Mouse (Mus musculus) spleen, embryonic (tissue): Measurements from ENCODE around the gene Syne3.

Experiments
- CTCF ChIA-PET: fragments of 350-600 bp; sonication (Branson Sonifier 250); formaldehyde crosslinking; loops from one replicate; lab custom pipeline; 2022; lab: Charles Lee

Syne3 gene

GRCm38 (mm10) chr12:105009370-105010212, at the start of gene Syne3:
Syne3 (minus strand) TSS chr12:105009809.
- CTCF ChIA-PET = interaction anchor here (1.1 to 1.3 kb wide), 5 partner anchors 9 to 24 kb away, joined by 3 read pairs; no protein-coding TSS in a partner anchor

DNA sequence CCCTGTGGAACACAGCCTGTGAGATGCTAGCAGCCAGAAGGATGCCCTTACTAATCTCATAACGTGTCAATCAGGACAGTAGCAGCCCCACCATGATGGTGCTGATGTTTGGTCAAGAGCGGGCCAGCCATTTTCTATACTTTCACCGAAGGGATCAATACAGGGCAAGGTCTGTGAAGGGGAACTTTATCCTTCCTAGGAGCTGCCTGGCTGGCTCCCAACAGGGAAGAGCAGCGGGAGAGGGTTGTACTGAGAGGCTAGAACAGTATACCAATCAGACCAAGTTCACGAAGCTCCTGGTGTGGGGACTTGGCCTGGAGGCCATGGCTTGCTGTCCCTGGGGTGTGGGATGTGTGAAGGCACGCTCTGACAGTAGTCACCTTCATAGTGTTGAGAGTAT, 45.7 kb upstream of the Syne3 start:
- CTCF ChIA-PET = interaction anchor here (0.5 kb wide), 1 partner anchor 357 kb away, joined by 4 read pairs; no protein-coding TSS in a partner anchor

DNA sequence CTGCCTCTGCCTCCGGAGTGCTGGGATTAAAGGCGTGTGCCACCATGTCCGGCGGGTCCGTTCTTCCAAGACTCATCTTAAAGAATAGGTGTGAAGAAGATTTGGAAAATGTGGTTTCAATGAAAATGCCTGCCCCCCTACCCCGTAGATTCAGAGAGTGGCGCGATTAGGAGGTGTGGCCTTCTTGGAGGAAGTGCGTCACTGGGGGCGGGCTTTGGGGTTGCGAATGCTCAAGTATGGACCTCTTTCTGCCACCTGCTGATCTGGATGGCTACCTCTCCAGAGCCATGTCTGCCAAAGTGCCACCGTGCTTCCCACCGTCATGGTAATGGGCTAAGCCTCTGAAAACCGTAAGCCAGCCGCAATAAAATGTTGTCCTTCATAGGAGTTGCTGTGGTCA, 44.4 kb upstream of the Syne3 start:
- CTCF ChIA-PET = no interaction called here

- CTCF ChIA-PET = no interaction called here
Observed at GRCm38 (mm10) chr12:105050898-105051297, 41.3 kb upstream of the Syne3 start.

GRCm38 (mm10) chr12:105049813-105050212, 40.2 kb upstream of the Syne3 start:
- CTCF ChIA-PET = interaction anchor here (0.8 to 1.2 kb wide), 2 partner anchors 12 to 24 kb away, joined by 3 read pairs; no protein-coding TSS in a partner anchor

- CTCF ChIA-PET = interaction anchor here (0.6 kb wide), 1 partner anchor 16 kb away, joined by 4 read pairs; the partner anchor contains the start of gene Glrx5
Observed at GRCm38 (mm10) chr12:105048301-105048863, 38.8 kb upstream of the Syne3 start.

DNA sequence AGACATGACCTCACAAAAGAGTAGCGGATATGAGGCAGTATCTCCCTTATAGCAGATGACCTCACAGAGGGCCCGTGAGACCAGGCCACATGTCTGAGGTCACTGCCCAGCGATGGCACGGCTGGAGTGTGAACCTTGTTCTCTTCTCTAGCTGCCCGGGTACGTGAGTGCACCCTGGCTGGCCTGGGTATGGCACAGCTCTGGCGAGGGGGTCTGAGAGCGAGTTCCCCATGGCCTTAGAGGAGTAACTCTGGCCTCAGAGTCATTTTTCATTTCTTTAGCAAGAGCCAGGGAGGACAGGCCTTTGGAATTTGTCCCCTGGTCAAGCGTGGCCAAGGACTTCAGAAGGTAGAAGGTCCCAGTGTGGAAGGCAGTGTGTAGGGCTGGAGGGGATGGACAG, 35.2 kb upstream of the Syne3 start:
- CTCF ChIA-PET = no interaction called here

DNA sequence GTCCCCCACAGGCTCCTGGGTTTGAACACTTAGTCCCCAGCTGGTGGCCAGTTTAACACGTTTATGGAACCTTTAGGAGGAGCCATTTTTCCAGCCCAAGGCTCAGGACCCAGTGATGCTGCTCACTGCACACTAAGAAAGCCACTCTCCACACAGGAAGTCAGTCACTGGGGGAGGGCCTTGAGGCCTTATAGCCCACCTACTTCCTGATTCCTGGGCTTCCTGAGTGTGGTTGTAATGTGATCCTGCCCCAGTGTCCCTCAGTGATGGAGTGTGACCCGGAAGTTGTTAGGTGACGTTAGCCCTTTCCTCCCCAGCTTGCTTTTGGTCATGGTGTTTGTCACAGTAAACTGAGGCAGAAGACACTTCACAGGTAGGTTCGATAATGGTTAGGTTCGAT, 33.5 kb upstream of the Syne3 start:
- CTCF ChIA-PET = no interaction called here

DNA sequence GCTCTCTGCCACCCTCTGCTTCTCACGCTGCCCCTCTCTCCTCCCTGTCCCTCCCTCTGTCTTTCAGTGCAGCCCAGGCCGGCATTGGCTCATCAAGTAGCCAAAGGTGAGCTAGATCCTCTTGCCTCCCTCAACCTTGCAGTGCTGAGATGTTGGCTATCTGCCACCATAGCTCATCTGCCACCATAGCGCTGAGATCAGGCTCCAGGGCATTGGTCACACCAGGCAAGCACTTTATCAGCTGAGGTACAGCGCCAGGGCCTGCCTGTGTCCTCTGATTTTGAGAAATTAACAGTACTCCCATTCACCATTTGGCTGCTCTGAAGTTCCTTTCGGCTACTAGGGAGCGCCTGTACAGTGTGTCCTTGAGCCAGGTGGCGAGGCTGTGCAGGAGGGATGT, 31.3 kb upstream of the Syne3 start:
- CTCF ChIA-PET = no interaction called here

- CTCF ChIA-PET = no interaction called here
Observed at GRCm38 (mm10) chr12:105039578-105040289, 30.1 kb upstream of the Syne3 start.

DNA sequence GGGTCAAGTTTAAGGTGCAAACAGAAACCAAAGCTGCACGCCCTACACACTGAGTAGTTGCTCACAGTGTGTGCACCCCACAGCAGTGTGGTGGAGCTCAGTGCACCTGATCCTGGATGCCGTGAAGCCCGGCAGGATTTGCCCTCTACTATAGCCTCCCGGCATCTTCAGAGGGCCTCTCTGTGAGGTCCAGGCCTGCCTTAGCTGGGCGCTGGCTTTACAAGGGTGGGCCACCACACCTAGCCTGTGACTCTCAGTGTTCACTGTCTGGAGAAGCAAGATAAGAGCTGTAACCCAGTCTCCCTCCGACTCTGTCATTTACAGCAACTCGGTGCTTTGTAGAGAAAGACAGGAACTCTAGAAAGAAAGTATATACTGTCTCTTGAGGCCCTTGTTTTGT, 29.3 kb upstream of the Syne3 start:
- CTCF ChIA-PET = no interaction called here

- CTCF ChIA-PET = no interaction called here
Observed at GRCm38 (mm10) chr12:105038211-105038610, 28.6 kb upstream of the Syne3 start.

DNA sequence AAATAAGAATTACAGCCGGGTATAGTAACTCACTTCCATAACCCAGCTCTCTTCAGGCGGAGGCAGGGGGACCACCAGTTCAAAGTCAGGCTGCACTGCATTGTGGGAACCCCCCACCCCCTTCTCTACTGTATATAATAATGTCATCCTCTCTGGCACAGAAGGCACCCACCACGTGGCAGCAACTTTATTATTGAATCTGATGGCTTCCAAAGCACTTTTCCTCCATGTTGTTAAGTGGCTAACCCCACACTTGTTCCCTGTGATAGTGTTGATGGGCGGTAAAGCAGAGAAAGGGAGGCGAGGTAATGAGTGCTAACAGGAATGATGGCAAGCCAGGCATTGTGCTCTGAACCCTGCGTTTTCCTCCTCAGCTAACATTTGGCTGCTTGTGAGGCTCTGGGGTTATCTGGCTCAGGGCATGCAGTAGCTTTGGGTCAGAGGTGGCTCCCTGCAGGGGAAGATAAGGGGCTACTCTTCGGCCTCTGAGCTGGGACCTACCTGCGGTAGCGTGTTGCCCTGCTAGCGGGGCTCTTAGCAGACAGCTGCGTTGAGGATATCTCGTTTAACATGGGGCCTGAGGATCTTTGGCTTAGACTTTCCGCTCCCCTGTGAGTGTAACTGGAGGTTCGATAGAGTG, 24.6 kb upstream of the Syne3 start:
- CTCF ChIA-PET = no interaction called here

DNA sequence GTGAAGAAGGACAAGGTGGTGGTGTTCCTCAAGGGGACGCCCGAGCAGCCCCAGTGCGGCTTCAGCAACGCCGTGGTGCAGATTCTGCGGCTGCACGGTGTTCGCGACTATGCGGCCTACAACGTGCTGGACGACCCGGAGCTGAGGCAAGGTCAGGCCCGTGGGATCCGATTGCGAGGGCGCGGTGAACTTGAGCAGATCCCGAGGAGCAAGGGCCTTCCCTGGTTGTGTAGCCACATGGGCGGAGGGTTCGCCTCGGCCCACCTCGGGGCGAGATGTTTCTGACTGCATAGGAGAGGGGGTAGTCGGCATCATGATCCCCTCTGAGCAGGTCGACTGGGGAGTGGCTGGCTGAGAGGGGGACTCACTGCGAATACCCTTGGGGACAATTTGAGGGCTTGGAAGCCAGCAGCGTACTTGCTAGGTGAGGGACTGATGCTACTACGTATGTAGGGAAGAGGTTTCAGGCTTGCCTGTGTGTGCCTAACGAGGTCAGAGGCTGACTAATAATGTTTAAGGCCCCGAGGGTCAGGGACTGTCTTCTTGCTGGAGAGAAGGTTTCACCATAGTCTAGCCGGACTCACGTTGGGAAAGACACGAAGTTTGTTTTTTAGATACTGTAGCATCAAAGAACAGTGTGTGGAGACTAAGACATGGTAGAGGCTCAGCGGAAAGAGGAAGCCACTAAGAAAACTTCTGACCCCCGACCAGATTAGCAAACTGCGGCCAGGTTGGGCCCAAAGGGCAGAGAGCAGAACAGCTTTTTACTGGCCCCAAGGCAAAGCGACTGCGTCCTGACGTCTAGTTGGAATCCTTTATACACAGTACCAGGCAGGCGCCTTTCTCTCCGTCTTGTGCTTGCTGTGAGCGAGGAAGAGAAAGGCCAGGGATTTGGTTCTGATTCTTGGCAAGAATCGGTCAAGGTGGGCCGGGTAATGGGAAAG, 23.5 kb upstream of the Syne3 start:
- CTCF ChIA-PET = interaction anchor here (0.6 to 1.2 kb wide), 2 partner anchors 79 to 159 kb away, joined by 4 read pairs; no protein-coding TSS in a partner anchor

DNA sequence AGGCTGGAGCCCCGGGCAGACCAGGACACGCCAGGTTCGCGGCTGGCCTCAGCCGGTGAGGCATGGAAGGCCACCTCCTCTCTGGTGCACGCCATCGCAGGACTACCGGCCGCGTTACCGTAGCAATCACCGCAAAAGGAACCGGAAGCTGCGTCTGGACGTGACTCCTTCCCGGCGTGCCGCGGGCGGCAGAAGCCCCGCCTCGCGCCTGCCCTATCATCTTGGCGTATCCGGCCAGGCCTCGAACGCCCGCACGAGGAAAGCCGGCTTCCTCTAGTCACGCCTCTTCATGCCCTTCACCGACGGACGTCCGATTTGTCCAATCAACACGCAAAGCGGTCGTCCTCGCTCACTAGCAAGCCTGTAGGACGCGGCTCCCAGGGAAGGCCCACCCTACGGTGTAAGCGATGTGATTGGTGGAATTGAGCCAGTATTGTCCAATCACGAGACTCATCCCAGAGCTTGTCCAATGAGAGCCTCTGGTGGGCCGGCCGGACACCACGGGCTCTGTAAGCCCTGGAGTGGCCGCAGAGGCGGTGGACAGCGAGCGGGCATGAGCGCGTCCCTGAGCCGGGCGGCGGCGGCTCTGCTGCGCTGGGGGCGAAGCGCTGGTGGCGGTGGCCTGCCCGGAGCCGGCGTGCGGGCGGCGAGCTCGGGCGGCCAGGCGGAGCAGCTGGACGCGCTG, 22.7 kb upstream of the Syne3 start, which contains the start of gene Glrx5:
Gene Glrx5, plus strand, starts transcription at position 542 of the 685 bp plus-strand sequence.
- CTCF ChIA-PET = interaction anchor here (0.6 to 1.2 kb wide), 3 partner anchors 16 to 159 kb away, joined by 4 read pairs; no protein-coding TSS in a partner anchor

DNA sequence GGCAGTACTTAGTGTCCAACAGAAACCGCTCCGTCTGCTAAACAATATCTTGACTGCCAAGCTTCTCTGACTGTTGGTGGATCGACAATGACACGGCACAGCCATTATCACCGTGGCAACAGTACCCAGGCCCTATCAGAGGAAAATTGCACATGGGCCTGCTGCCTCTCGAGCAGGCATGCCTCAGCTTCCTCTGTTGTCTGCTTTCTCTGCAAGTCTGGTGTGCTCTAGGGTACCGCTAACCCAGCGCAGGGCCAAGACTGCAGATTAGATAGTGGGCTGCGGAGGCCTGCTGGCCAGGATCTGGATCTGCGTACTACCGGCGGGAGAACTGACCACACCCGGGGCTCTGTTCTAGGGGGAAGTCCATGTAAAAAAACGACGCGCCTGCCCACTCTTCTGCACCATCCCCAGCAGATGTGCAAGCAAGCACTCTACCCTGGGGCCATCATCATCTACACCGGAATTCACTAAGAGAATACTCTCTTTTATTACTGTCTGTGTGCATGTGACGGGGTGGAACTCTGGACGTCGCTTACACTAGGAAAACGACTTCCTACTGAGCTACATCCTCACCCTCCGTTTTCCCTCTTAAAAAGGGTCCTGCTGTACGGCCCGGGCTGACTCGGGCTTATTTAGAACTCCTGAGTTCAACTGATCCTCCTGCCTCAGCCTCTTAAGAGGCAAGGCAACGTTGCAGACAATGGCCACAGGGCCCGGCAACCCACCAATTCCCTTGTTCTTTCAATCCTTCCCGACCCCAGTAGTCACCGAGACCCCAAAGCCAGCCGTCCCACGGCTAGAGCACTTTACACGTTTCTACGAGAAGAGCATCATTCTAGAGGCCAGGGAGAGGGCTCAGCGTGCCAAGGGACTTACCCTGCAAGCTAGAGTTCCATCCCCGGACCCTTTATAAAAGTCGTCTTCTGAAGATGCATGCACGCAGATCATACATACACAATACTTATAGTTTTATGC, 21.8 kb upstream of the Syne3 start:
- CTCF ChIA-PET = interaction anchor here (0.8 to 1.2 kb wide), 2 partner anchors 17 to 77 kb away, joined by 4 read pairs; no protein-coding TSS in a partner anchor

DNA sequence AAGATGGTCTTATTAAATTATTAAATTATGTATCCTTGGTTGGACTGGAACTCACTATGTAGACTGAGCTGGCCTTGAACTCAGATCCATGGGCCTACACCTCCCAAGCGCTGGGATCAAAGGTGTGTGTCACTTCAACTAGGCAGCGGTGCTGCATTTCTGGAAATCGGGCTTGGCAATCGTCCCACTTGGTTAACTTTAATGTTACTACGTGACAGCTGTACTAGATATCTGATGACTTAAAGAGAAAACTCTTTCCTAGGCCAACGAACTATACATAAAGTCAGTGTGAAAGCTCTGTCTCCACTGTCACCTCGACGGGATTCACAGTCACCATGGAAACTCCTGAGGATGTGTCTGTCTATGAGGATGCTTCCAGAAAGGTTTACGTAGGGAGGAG, 20.3 kb upstream of the Syne3 start:
- CTCF ChIA-PET = no interaction called here

- CTCF ChIA-PET = interaction anchor here (0.9 to 3.8 kb wide), 3 partner anchors 14 to 75 kb away, joined by 3 to 24 read pairs (median 5); no protein-coding TSS in a partner anchor
Observed at GRCm38 (mm10) chr12:105027323-105027991, 17.8 kb upstream of the Syne3 start.
